Mouse (Mus musculus) CH12.LX (cell line): ENCODE measurements around the gene Rccd1. TPM values are rescaled to one million over a fixed set of nuclear protein-coding genes. Genes with fewer than 3 reads are reported as not detected.

Experiments used
- DNase-seq: peaks from one replicate; pipeline ENCODE4 v3.0.0-alpha.2; 2013; ENCODE audit errors: extremely low read depth
- H3K27ac ChIP-seq: 2 replicates; pipeline ENCODE4 v1.5.1; 2012; ENCODE audit warnings: low read depth, mild to moderate bottlenecking, control low read depth, moderate library complexity; ENCODE audit not compliant: insufficient read depth
- H3K27me3 ChIP-seq: replicated peaks from 2 replicates; pipeline ENCODE3; 2012; ENCODE audit warnings: inconsistent platforms
- H3K36me3 ChIP-seq, 2 experiments: replicated peaks in 1 of 2; 2 replicates each; pipeline versions ENCODE3 to v1.6.1; 2012; ENCODE audit warnings: inconsistent platforms in 1 of 2, low read length in 1 of 2, mild to moderate bottlenecking in 1 of 2, mixed read lengths in 1 of 2, moderate library complexity in 1 of 2; ENCODE audit not compliant: control insufficient read depth in 1 of 2, insufficient read depth in 1 of 2
- H3K4me1 ChIP-seq, 2 experiments: 2 replicates each; pipeline ENCODE4 v1.6.1; 2012; ENCODE audit warnings: inconsistent platforms in 1 of 2, moderate library complexity in 1 of 2; ENCODE audit not compliant: insufficient read depth in 2 of 2, control insufficient read depth in 1 of 2
- H3K4me2 ChIP-seq: 2 replicates; pipeline ENCODE4 v1.6.1; 2012; ENCODE audit warnings: low read depth, mild to moderate bottlenecking, control low read depth; ENCODE audit not compliant: poor library complexity, insufficient read depth, severe bottlenecking
- H3K4me3 ChIP-seq, 3 experiments: fragments of 150-350 bp in 1 of 3; sonication (generic) in 1 of 3; replicated peaks in 1 of 3; 2 replicates each; pipeline versions ENCODE3 to v1.5.1; 2011 to 2012; ENCODE audit warnings: low read depth in 2 of 3, low read length in 2 of 3, mild to moderate bottlenecking in 2 of 3, moderate library complexity in 2 of 3, control low read depth in 1 of 3, improper control_type of control experiment in 1 of 3, inconsistent platforms in 1 of 3, mixed read lengths in 1 of 3; ENCODE audit not compliant: poor library complexity in 1 of 3
- H3K79me2 ChIP-seq: replicated peaks from 2 replicates; pipeline ENCODE4 v1.6.1; 2012; ENCODE audit warnings: mild to moderate bottlenecking, moderate library complexity; ENCODE audit not compliant: control insufficient read depth, poor library complexity, insufficient read depth, severe bottlenecking; ENCODE audit errors: extremely low read depth
- H3K9ac ChIP-seq: 2 replicates; pipeline ENCODE4 v1.6.1; 2012; ENCODE audit warnings: low read depth, mild to moderate bottlenecking, control low read depth, moderate library complexity; ENCODE audit not compliant: insufficient read depth
- H3K9me3 ChIP-seq: replicated peaks from 2 replicates; pipeline ENCODE3; 2012; ENCODE audit warnings: low read length, inconsistent platforms, mixed read lengths
- MEF2A ChIP-seq: IDR thresholded peaks from 2 replicates; pipeline ENCODE4 v1.6.1; 2014; ENCODE audit warnings: low read depth, mild to moderate bottlenecking, inconsistent platforms, low read length, improper control_type of control experiment, borderline replicate concordance
- NELFE ChIP-seq: IDR thresholded peaks from 2 replicates; pipeline ENCODE4 v1.6.1; 2011; ENCODE audit warnings: low read depth, low read length, improper control_type of control experiment
- NRF1 ChIP-seq: IDR thresholded peaks from 2 replicates; pipeline ENCODE4 v1.6.1; 2014; ENCODE audit warnings: low read depth, mild to moderate bottlenecking, inconsistent platforms, low read length, improper control_type of control experiment, moderate library complexity
- POLR2A ChIP-seq: IDR thresholded peaks from 2 replicates; pipeline ENCODE4 v1.6.1; 2011; ENCODE audit warnings: low read depth, mild to moderate bottlenecking, improper control_type of control experiment, low read length
- POLR2AphosphoS2 ChIP-seq: IDR thresholded peaks from 2 replicates; pipeline ENCODE4 v1.6.1; 2011; ENCODE audit warnings: low read depth, low read length, improper control_type of control experiment
- ZMIZ1 ChIP-seq: IDR thresholded peaks from 2 replicates; pipeline ENCODE4 v1.6.1; 2012; ENCODE audit warnings: low read depth, mild to moderate bottlenecking, inconsistent platforms, low read length, improper control_type of control experiment
- dilution Hi-C: fragments of 300-500 bp; cut with MboI; formaldehyde crosslinking; loops from 2 replicates; pipeline ENCODE4 v1.14.3; 2020; ENCODE audit warnings: low sequenced_read_pairs; ENCODE audit not compliant: extremely low pct_unique_long_range_greater_than_20kb, extremely low pct_ligation_motif_present
- in situ Hi-C: fragments of 300-500 bp; cut with MboI; formaldehyde crosslinking; loops from 3 replicates; pipeline ENCODE4 v1.14.3; 2019; ENCODE audit warnings: low sequenced_read_pairs, low pct_ligation_motif_present, low pct_unique_long_range_greater_than_20kb, mixed read lengths
- polyA plus RNA-seq: library from polyadenylated mRNA; unstranded; fragments of >175 nt; gene quantifications from 2 replicates; pipeline ENCODE4 v1.2.1, GENCODE M21; 2012; ENCODE audit warnings: low read depth; ENCODE audit not compliant: insufficient read length
- total RNA-seq, 2 experiments: library from RNA; depleted of rRNA; stranded (reverse); fragments of 300-350 nt in 1 of 2; fragments of >200 nt in 1 of 2; gene quantifications; 2 replicates each; pipeline ENCODE4 v1.2.3; 2012 to 2014

The Rccd1 gene
- total and polyA plus RNA-seq, 3 experiments: 17.4 to 18.5 (median 18.3) TPM

DNA sequence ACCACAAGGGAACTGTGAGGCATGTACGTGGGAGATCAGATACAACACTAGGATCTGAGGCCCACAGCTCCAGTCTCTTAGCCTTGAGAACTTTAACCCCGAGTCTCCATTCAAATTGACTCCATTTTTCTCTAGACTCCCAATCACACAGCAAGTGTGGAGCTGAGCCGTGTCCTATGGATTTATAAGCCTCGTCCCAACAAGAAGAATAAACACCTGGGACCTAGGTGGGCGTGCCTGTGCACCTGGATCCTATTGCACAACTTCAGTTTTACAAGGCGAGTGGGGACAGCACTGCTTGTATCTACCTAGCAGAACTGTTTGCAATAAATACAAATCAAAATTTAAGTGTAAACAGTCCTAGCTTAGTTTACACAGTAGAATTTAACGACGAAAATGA lies 918 bp downstream of the Rccd1 start:
- no peak for DNase-seq
- dilution Hi-C loops: no loop called here
- in situ Hi-C loops: no loop called here
- peak overlapping the region; percentile 71 to 94 (median 80) for H3K4me3 ChIP-seq
- no peaks in the 10 kb centered on the region for H3K27me3 ChIP-seq
- H3K9me3 ChIP-seq: no peaks in the 10 kb centered on the region
- H3K27ac ChIP-seq: no peak overlapping the region
- TF ChIP-seq POLR2AphosphoS2: no peak
- peaks cover 55 to 66% of the 10 kb centered on the region in 2 experiments for H3K36me3 ChIP-seq
- peaks cover 3 to 18% of the 10 kb centered on the region in 2 experiments; a peak in 3 of 4 replicates for H3K4me1 ChIP-seq
- H3K79me2 ChIP-seq: peaks cover 17% of the 10 kb centered on the region
- peak overlapping the region; percentile 92 for H3K4me2 ChIP-seq
- H3K9ac ChIP-seq: peak overlapping the region; percentile 83

DNA sequence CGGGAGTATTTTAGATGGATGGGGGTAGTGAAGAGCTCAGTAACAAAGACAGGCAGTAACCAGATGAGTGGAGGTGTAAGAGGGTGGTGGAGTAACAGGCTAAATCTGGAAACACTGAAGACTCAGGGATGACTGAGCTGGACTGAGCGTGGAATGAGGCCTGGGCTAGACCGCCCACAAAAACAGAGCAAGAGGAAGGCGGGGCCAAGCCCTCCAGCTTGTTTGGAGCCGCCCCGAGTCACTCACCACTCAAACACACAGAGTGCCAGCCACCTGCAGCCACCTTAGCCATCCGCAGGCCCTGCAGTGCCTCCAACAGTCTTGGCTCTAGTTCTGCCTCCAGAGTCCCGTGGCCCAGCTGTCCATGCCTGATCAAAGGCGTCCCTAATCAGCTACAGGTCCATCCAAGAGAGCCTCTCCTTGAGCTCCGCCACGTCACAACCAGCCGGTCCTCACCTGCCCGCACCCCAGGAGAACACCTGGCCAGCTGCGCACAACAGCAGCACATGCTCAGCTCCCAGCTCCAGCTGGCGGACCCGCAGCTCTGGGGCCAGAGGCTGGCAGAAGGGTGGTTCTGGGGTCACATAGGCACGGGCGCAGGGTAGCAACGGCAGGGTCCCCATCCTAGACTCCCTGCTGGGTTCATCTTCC lies 4.3 kb downstream of the Rccd1 start:
- Histone ChIP-seq H3K4me1 (peaks cover 3 to 16% of the 10 kb centered on the region in 2 experiments; a peak in 3 of 4 replicates), H3K27ac (no peak overlapping the region), H3K4me3 (no peak overlapping the region), H3K9ac (no peak overlapping the region), H3K27me3 (no peaks in the 10 kb centered on the region), H3K9me3 (no peaks in the 10 kb centered on the region), H3K79me2 (peaks cover 17% of the 10 kb centered on the region), H3K36me3 (peaks cover 42 to 59% of the 10 kb centered on the region in 2 experiments), H3K4me2 (no peak overlapping the region)
- no peak for DNase-seq
- dilution Hi-C loops: no loop called here
- no peak for TF ChIP-seq NELFE
- in situ Hi-C loops: no loop called here

DNA sequence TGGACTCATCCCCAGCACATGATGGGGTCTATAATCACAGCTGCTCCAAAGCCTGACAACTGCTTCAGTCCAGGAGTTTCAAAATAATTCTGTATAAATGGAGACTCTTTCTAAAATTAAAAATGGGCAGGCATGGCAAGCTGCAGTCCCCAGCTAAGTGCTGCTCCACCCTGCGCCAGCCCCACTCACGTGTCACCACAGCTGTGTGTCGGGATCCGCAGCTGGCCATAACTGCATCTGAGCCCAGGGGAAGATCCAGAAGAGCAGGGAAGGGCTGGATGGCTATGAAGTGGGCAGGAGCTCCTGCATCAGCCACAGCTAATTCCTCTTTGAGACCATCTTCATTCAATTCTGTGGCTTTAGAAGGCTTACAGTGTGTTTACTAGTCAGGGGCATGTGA lies 5.6 kb downstream of the Rccd1 start:
- TF ChIP-seq NRF1 (no peak), POLR2A (peak; percentile 13; the same call in 1 of the 2 replicates)
- TF ChIP-seq, all 38 proteins: peak for 1
- no peak overlapping the region for H3K27ac ChIP-seq
- no peak for DNase-seq
- H3K9ac ChIP-seq: no peak overlapping the region
- H3K4me2 ChIP-seq: no peak overlapping the region
- peaks cover 17% of the 10 kb centered on the region for H3K79me2 ChIP-seq
- H3K36me3 ChIP-seq: peaks cover 55 to 71% of the 10 kb centered on the region in 2 experiments
- dilution Hi-C loops: no loop called here
- H3K9me3 ChIP-seq: no peaks in the 10 kb centered on the region
- H3K4me1 ChIP-seq: peaks cover 3 to 15% of the 10 kb centered on the region in 2 experiments; a peak in 3 of 4 replicates
- no peaks in the 10 kb centered on the region for H3K27me3 ChIP-seq
- no peak overlapping the region for H3K4me3 ChIP-seq
- in situ Hi-C loops: no loop called here

DNA sequence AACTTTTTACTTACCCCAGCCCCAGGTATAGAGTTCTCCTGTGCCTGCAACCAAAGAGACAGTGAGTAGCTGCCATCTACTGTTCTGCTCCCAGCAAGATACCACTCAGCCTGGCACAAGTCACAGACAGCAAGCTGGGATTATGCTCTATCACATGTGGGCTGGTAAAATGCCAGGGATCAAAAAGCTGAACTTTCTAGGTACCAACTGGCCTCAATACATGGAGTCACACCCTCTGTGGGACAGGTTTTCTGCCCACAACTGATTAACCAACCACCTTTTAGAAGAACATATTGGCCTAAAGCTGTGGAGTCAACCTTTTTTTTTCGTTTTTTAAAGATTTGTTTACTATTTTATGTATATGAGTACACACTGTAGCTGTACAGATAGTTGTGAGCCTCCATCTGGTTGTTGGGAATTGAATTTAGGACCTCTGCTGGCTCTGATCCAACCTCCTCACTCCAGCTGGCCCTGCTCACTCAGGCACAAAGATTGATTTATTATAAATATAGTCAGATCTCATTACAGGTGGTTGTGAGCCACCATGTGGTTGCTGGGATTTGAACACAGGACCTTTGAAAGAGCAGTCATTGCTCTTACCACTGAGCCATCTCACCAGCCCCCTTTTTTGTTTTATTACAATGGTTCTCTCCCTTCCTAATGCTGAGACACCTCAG lies 6.7 kb downstream of the Rccd1 start:
- H3K79me2 ChIP-seq: peaks cover 10% of the 10 kb centered on the region
- peaks cover 65 to 82% of the 10 kb centered on the region in 2 experiments for H3K36me3 ChIP-seq
- no peak overlapping the region for H3K4me3 ChIP-seq
- no peak overlapping the region for H3K9ac ChIP-seq
- no peak overlapping the region for H3K27ac ChIP-seq
- in situ Hi-C loops: no loop called here
- peaks cover 3 to 7% of the 10 kb centered on the region in 2 experiments; a peak in 3 of 4 replicates for H3K4me1 ChIP-seq
- no peaks in the 10 kb centered on the region for H3K27me3 ChIP-seq
- H3K9me3 ChIP-seq: no peaks in the 10 kb centered on the region
- TF ChIP-seq ZMIZ1: peak; percentile 33; the same call in 1 of the 2 replicates
- TF ChIP-seq MEF2A: no peak
- TF ChIP-seq, all 38 proteins: peak for 1
- dilution Hi-C loops: no loop called here
- no peak for DNase-seq
- no peak overlapping the region for H3K4me2 ChIP-seq
